Mouse (Mus musculus) ES-E14 (cell line): ENCODE measurements around the gene Ddx39b. TPM values are rescaled to one million over a fixed set of nuclear protein-coding genes. Genes with fewer than 3 reads are reported as not detected.

Experiments
- DNase-seq: peaks from one replicate; pipeline ENCODE4 v3.0.0-alpha.2; 2013; ENCODE audit warnings: low read depth, low spot score
- H3K27ac ChIP-seq: 2 replicates; pipeline ENCODE4 v1.5.1; 2012; ENCODE audit warnings: low read depth, mild to moderate bottlenecking, low read length, moderate library complexity, mixed read lengths; ENCODE audit not compliant: poor library complexity, insufficient read depth, severe bottlenecking
- H3K36me3 ChIP-seq: 2 replicates; pipeline ENCODE4 v1.6.1; 2012; ENCODE audit warnings: mild to moderate bottlenecking, low read length, moderate library complexity, mixed read lengths; ENCODE audit not compliant: control insufficient read depth, poor library complexity, insufficient read depth, severe bottlenecking
- H3K4me1 ChIP-seq, 2 experiments: fragments of 150-350 bp in 1 of 2; sonication (generic) in 1 of 2; 2 replicates each; pipeline ENCODE4 v1.6.1; 2012; ENCODE audit warnings: low read length in 2 of 2, mild to moderate bottlenecking in 1 of 2, mixed read lengths in 1 of 2; ENCODE audit not compliant: control insufficient read depth in 2 of 2, insufficient read depth in 2 of 2, poor library complexity in 1 of 2
- H3K4me3 ChIP-seq, 2 experiments: fragments of 150-350 bp in 1 of 2; sonication (generic) in 1 of 2; 2 replicates each; pipeline ENCODE4 v1.5.1; 2012; ENCODE audit warnings: low read length in 2 of 2, low read depth in 1 of 2, mild to moderate bottlenecking in 1 of 2, mixed read lengths in 1 of 2; ENCODE audit not compliant: insufficient read depth in 1 of 2, poor library complexity in 1 of 2, severe bottlenecking in 1 of 2
- H3K9ac ChIP-seq: 2 replicates; pipeline ENCODE4 v1.6.1; 2012; ENCODE audit warnings: low read depth, mild to moderate bottlenecking, low read length, mixed read lengths; ENCODE audit not compliant: poor library complexity, insufficient read depth, severe bottlenecking
- H3K9me3 ChIP-seq: fragments of 150-350 bp; sonication (generic); 2 replicates; pipeline ENCODE4 v1.6.1; 2012; ENCODE audit warnings: low read depth, mild to moderate bottlenecking, low read length; ENCODE audit not compliant: control insufficient read depth, insufficient read depth
- CHD2 ChIP-seq: IDR thresholded peaks from 2 replicates; pipeline ENCODE4 v1.6.1; 2014; ENCODE audit warnings: mild to moderate bottlenecking, low read depth, low read length, inconsistent platforms
- HCFC1 ChIP-seq: IDR thresholded peaks from 2 replicates; pipeline ENCODE4 v1.6.1; 2012; ENCODE audit warnings: low read length, inconsistent platforms, borderline replicate concordance; ENCODE audit not compliant: insufficient read depth
- MAFK ChIP-seq: IDR thresholded peaks from 2 replicates; pipeline ENCODE4 v1.6.1; 2014; ENCODE audit warnings: mild to moderate bottlenecking, low read depth, low read length, inconsistent platforms; ENCODE audit not compliant: insufficient read depth
- ZC3H11A ChIP-seq: IDR thresholded peaks from 2 replicates; pipeline ENCODE4 v1.6.1; 2012; ENCODE audit warnings: low read depth, mild to moderate bottlenecking, inconsistent platforms, low read length, borderline replicate concordance
- ZNF384 ChIP-seq: IDR thresholded peaks from 2 replicates; pipeline ENCODE4 v1.6.1; 2012; ENCODE audit warnings: low read depth, low read length, inconsistent platforms
- in situ Hi-C, 2 experiments: fragments of 600-800 bp; cut with MboI; formaldehyde crosslinking; loops; one replicate each; pipeline ENCODE4 v1.15.1; 2025; ENCODE audit warnings: low sequenced_read_pairs in 2 of 2, inconsistent platforms in 1 of 2; ENCODE audit not compliant: unreplicated experiment in 2 of 2
- total RNA-seq: library from RNA; depleted of rRNA; stranded (reverse); fragments of 300-350 nt; gene quantifications from 2 replicates; pipeline ENCODE4 v1.2.3, GENCODE M21; 2012; rRNA removed

Ddx39b gene
- total RNA-seq, 1 experiment, result 316 TPM

DNA sequence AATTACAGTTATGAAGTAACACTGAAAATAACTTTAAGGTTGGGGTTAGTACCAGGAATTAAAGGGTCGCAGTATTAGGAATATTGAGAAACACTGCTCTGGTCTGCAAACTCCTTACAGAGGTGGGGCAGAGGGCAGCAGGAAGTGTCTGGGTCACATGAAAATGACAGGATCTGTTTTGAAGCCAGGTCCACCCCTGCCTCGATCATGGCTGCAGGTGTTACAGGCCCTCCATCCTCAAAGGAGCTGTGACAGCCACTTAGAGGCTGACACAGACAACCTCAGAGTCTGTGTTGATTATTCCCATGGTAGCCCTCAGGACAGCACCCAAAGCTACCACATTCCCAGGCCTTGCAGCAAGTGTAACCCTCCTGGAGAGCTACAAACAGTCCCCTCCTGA lies 61.7 kb downstream of the Ddx39b start:
- Histone ChIP-seq H3K27ac (no peak overlapping the region), H3K9me3 (no peaks in the 10 kb centered on the region), H3K9ac (no peak overlapping the region), H3K4me1 (peaks cover 0 to 3% of the 10 kb centered on the region in 2 experiments; a peak in 1 of 4 replicates), H3K4me3 (no peak overlapping the region), H3K36me3 (no peaks in the 10 kb centered on the region)
- no peak for TF ChIP-seq HCFC1
- TF ChIP-seq CHD2, result no peak
- no peak for TF ChIP-seq MAFK
- no peak for TF ChIP-seq ZNF384
- TF ChIP-seq ZC3H11A, result no peak
- DNase-seq, result no peak
- in situ Hi-C loops, result no loop called here

Other genes with a start within 250 kb of the Ddx39b start
- gene Vars, start 240.8 kb upstream of the Ddx39b start, total RNA-seq, result 303 and 453 TPM in 2 replicates
- gene Vwa7, start 225.2 kb upstream of the Ddx39b start, total RNA-seq, result 0.21 and 0.31 TPM in 2 replicates
- gene Sapcd1, start 213.7 kb upstream of the Ddx39b start, total RNA-seq, result 3.1 and 4.7 TPM in 2 replicates
- 2.7 and 3.2 TPM in 2 replicates for gene Msh5, start 195.0 kb upstream of the Ddx39b start, total RNA-seq
- gene Clic1, start 191.8 kb upstream of the Ddx39b start, total RNA-seq, result 113 and 133 TPM in 2 replicates
- 45.0 and 57.5 TPM in 2 replicates for gene Ddah2, start 182.7 kb upstream of the Ddx39b start, total RNA-seq
- gene Ly6g6c, start 176.4 kb upstream of the Ddx39b start, total RNA-seq, result not detected in 2 replicates
- gene Mpig6b, start 175.6 kb upstream of the Ddx39b start, total RNA-seq, result 0.26 TPM in 1 of 2 replicates, not detected in the other
- gene Ly6g6e, start 164.8 kb upstream of the Ddx39b start, total RNA-seq, result 13.4 and 36.1 TPM in 2 replicates
- gene Ly6g6d, start 163.7 kb upstream of the Ddx39b start, total RNA-seq, result 1.6 and 4.9 TPM in 2 replicates
- not detected in 2 replicates for gene Ly6g6f, start 156.1 kb upstream of the Ddx39b start, total RNA-seq
- gene Abhd16a, start 152.5 kb upstream of the Ddx39b start, total RNA-seq, result 30.7 and 40.4 TPM in 2 replicates
- 0.49 TPM in 1 of 2 replicates, not detected in the other for gene Ly6g5c, start 133.5 kb upstream of the Ddx39b start, total RNA-seq
- gene Ly6g5b, start 126.3 kb upstream of the Ddx39b start, total RNA-seq, result 1.4 and 1.5 TPM in 2 replicates
- gene Gpank1, start 120.3 kb upstream of the Ddx39b start, total RNA-seq, result 21.9 and 31.1 TPM in 2 replicates
- gene Csnk2b, start 119.7 kb upstream of the Ddx39b start, total RNA-seq, result 78.0 and 98.6 TPM in 2 replicates
- gene D17H6S53E, start 115.4 kb upstream of the Ddx39b start, total RNA-seq, result 11.2 and 11.7 TPM in 2 replicates
- 7.5 and 10.0 TPM in 2 replicates for gene Apom, start 109.7 kb upstream of the Ddx39b start, total RNA-seq
- 208 and 245 TPM in 2 replicates for gene Bag6, start 106.6 kb upstream of the Ddx39b start, total RNA-seq
- gene Prrc2a, start 76.8 kb upstream of the Ddx39b start, total RNA-seq, result 147 and 161 TPM in 2 replicates
- gene Aif1, start 65.7 kb upstream of the Ddx39b start, total RNA-seq, result not detected in 2 replicates
- gene Lst1, start 53.3 kb upstream of the Ddx39b start, total RNA-seq, result 2.6 and 2.7 TPM in 2 replicates
- 10.1 and 19.6 TPM in 2 replicates for gene Ltb, start 47.3 kb upstream of the Ddx39b start, total RNA-seq
- gene Tnf, start 39.7 kb upstream of the Ddx39b start, total RNA-seq, result 0.22 TPM in 1 of 2 replicates, not detected in the other
- gene Lta, start 36.4 kb upstream of the Ddx39b start, total RNA-seq, result 0.13 TPM in 1 of 2 replicates, not detected in the other
- not detected in 2 replicates for gene Gm16181, start 20.9 kb upstream of the Ddx39b start, total RNA-seq
- gene Atp6v1g2, start 8.1 kb upstream of the Ddx39b start, total RNA-seq, result 0.21 and 0.71 TPM in 2 replicates
- gene Nfkbil1, start 6.0 kb upstream of the Ddx39b start, total RNA-seq, result 6.1 and 6.6 TPM in 2 replicates
- gene H2-D1, start 21.0 kb downstream of the Ddx39b start, total RNA-seq, result 30.1 and 44.9 TPM in 2 replicates
- 0.11 TPM in 1 of 2 replicates, not detected in the other for gene H2-Q1, start 78.7 kb downstream of the Ddx39b start, total RNA-seq
- 0.67 and 1.4 TPM in 2 replicates for gene H2-Q2, start 100.5 kb downstream of the Ddx39b start, total RNA-seq
- 9.1 and 19.9 TPM in 2 replicates for gene H2-Q4, start 137.9 kb downstream of the Ddx39b start, total RNA-seq
- gene H2-Q6, start 183.1 kb downstream of the Ddx39b start, total RNA-seq, result 0.94 and 2.3 TPM in 2 replicates
- 2.1 and 4.8 TPM in 2 replicates for gene H2-Q7, start 197.4 kb downstream of the Ddx39b start, total RNA-seq
- gene H2-Q10, start 228.3 kb downstream of the Ddx39b start, total RNA-seq, result 2.1 and 3.1 TPM in 2 replicates